Mouse (Mus musculus) embryonic facial prominence, embryonic 12.5 days (tissue): ENCODE data around the gene Olfr139. TPM values are rescaled to one million over a fixed set of nuclear protein-coding genes. Genes with fewer than 3 reads are reported as not detected.

Source experiments
- ATAC-seq: fragments of 200-750 bp; cut with Nextera tagmentation; 2 replicates; pipeline ENCODE4 v1.8.0; 2017; ENCODE audit not compliant: insufficient number of reproducible peaks, insufficient read depth, low FRiP score, low TSS enrichment
- H3K27ac ChIP-seq: fragments of 300-500 bp; sonication (generic); 2 replicates; pipeline ENCODE4 v1.5.1; 2016; ENCODE audit warnings: mild to moderate bottlenecking
- H3K27me3 ChIP-seq: fragments of 300-500 bp; sonication (generic); 2 replicates; pipeline ENCODE4 v1.6.1; 2016; ENCODE audit warnings: mild to moderate bottlenecking, moderate library complexity
- H3K36me3 ChIP-seq: fragments of 300-500 bp; sonication (generic); 2 replicates; pipeline ENCODE4 v1.6.1; 2016; ENCODE audit warnings: mild to moderate bottlenecking
- H3K4me1 ChIP-seq: fragments of 300-500 bp; sonication (generic); 2 replicates; pipeline ENCODE4 v1.6.1; 2016
- H3K4me2 ChIP-seq: fragments of 300-500 bp; sonication (generic); replicated peaks from 2 replicates; pipeline ENCODE4 v1.6.1; 2016; ENCODE audit warnings: mild to moderate bottlenecking, moderate library complexity
- H3K4me3 ChIP-seq: fragments of 300-500 bp; sonication (generic); 2 replicates; pipeline ENCODE4 v1.5.1; 2016; ENCODE audit warnings: mild to moderate bottlenecking
- H3K9ac ChIP-seq: fragments of 300-500 bp; sonication (generic); 2 replicates; pipeline ENCODE4 v1.6.1; 2016; ENCODE audit warnings: mild to moderate bottlenecking, moderate library complexity
- H3K9me3 ChIP-seq: fragments of 300-500 bp; sonication (generic); 2 replicates; pipeline ENCODE4 v1.6.1; 2016; ENCODE audit warnings: mild to moderate bottlenecking, moderate library complexity
- WGBS: fragments of 180-500 bp; shearing (Covaris S2); methylation state at CpG from one replicate; pipeline ENCODE4 v1.1.7; 2016; 5-methylcytosine and 5-hydroxymethylcytosine counted together
- polyA plus RNA-seq: library from polyadenylated mRNA; unstranded; fragments of >200 nt; fragmentation: Nextera tagmentation; extraction: Ambion mirVana; gene quantifications from 2 replicates; pipeline ENCODE4 v1.2.1, GENCODE M21; 2016

Olfr139 gene
- polyA plus RNA-seq, result not detected in 2 replicates

- Histone ChIP-seq H3K36me3 (no peaks in the 10 kb centered on the region), H3K9ac (no peak within 1 kb of the TSS), H3K27me3 (no peaks in the 10 kb centered on the region), H3K4me1 (no peaks in the 10 kb centered on the region), H3K4me3 (no peak within 1 kb of the TSS), H3K27ac (no peak within 1 kb of the TSS), H3K4me2 (no peak within 1 kb of the TSS), H3K9me3 (no peaks in the 10 kb centered on the region; the same call in 1 of the 2 replicates)
- ATAC-seq, result no peak
- 73% methylated on average over 2 of the region's 2 CpGs for WGBS
Measured at GRCm38 (mm10) chr11:74056451-74056850, at the start of gene Olfr139, which contains the start of gene Olfr399. Olfr139 (minus strand) TSS chr11:74056551. Olfr399 (minus strand) TSS chr11:74056615.

- Histone ChIP-seq H3K9me3 (no peaks in the 10 kb centered on the region), H3K36me3 (no peaks in the 10 kb centered on the region), H3K4me1 (no peaks in the 10 kb centered on the region), H3K4me3 (no peak overlapping the region), H3K27ac (no peak overlapping the region), H3K27me3 (no peaks in the 10 kb centered on the region), H3K4me2 (no peak overlapping the region), H3K9ac (no peak overlapping the region)
- WGBS, result 29% methylated on average over 5 of the region's 5 CpGs
- no peak for ATAC-seq
Measured at GRCm38 (mm10) chr11:74105066-74105465, 48.7 kb upstream of the Olfr139 start.

GRCm38 (mm10) chr11:74101507-74101906, 45.2 kb upstream of the Olfr139 start:
- H3K9me3 ChIP-seq, result no peaks in the 10 kb centered on the region
- WGBS, result 50% methylated on average over 2 of the region's 2 CpGs
- ATAC-seq, result no peak

GRCm38 (mm10) chr11:74100724-74101123, 44.4 kb upstream of the Olfr139 start:
- Histone ChIP-seq H3K27ac (no peak overlapping the region), H3K36me3 (no peaks in the 10 kb centered on the region), H3K4me2 (no peak overlapping the region), H3K27me3 (no peaks in the 10 kb centered on the region), H3K4me3 (no peak overlapping the region), H3K9ac (no peak overlapping the region), H3K9me3 (no peaks in the 10 kb centered on the region), H3K4me1 (no peaks in the 10 kb centered on the region)
- ATAC-seq, result no peak
- 63% methylated on average over 2 of the region's 2 CpGs for WGBS

More at GRCm38 (mm10) chr11:74101507-74101906, 45.2 kb upstream of the Olfr139 start:
- H3K36me3 ChIP-seq, result no peaks in the 10 kb centered on the region
- no peak overlapping the region for H3K27ac ChIP-seq
- no peak overlapping the region for H3K4me2 ChIP-seq
- H3K4me1 ChIP-seq, result no peaks in the 10 kb centered on the region
- H3K4me3 ChIP-seq, result no peak overlapping the region
- no peaks in the 10 kb centered on the region for H3K27me3 ChIP-seq
- H3K9ac ChIP-seq, result no peak overlapping the region

- H3K4me1 ChIP-seq, result no peaks in the 10 kb centered on the region
- H3K4me2 ChIP-seq, result no peak within 1 kb of the TSS
- ATAC-seq, result no peak
- no peak within 1 kb of the TSS for H3K9ac ChIP-seq
- H3K9me3 ChIP-seq, result 0 out of 2 replicates have a peak, but pooled peaks cover 3% of the 10 kb centered on the region
- no peak within 1 kb of the TSS for H3K27ac ChIP-seq
- no peaks in the 10 kb centered on the region for H3K27me3 ChIP-seq
- WGBS, result 89% methylated on average over 1 of the region's 1 CpGs
- no peak within 1 kb of the TSS for H3K4me3 ChIP-seq
- H3K36me3 ChIP-seq, result no peaks in the 10 kb centered on the region
Measured at GRCm38 (mm10) chr11:74069655-74070054, 13.3 kb upstream of the Olfr139 start, which contains the start of gene Zfp616. Zfp616 (plus strand) TSS chr11:74069955.

- no peak overlapping the region for H3K4me2 ChIP-seq
- no peak overlapping the region for H3K9ac ChIP-seq
- H3K27me3 ChIP-seq, result no peaks in the 10 kb centered on the region
- no peaks in the 10 kb centered on the region; the same call in 1 of the 2 replicates for H3K9me3 ChIP-seq
- ATAC-seq, result no peak
- WGBS, result 75% methylated on average over 3 of the region's 3 CpGs
- no peak overlapping the region for H3K4me3 ChIP-seq
- no peaks in the 10 kb centered on the region for H3K36me3 ChIP-seq
- no peak overlapping the region for H3K27ac ChIP-seq
- no peaks in the 10 kb centered on the region for H3K4me1 ChIP-seq
Measured at GRCm38 (mm10) chr11:74051347-74051746, 5.0 kb downstream of the Olfr139 start.

Other genes starting within 250 kb of the Olfr139 start
- not detected in 2 replicates for gene Olfr392, start 239.5 kb downstream of the Olfr139 start, polyA plus RNA-seq
- not detected in 2 replicates for gene Olfr393, start 205.1 kb downstream of the Olfr139 start, polyA plus RNA-seq
- gene Olfr394, start 165.8 kb downstream of the Olfr139 start, polyA plus RNA-seq, result not detected in 2 replicates
- not detected in 2 replicates for gene Olfr395, start 147.3 kb downstream of the Olfr139 start, polyA plus RNA-seq
- gene Olfr23, start 119.9 kb downstream of the Olfr139 start, polyA plus RNA-seq, result 0.06 TPM in 1 of 2 replicates, not detected in the other
- not detected in 2 replicates for gene Olfr397, start 95.7 kb downstream of the Olfr139 start, polyA plus RNA-seq
- not detected in 2 replicates for gene Olfr398, start 66.1 kb downstream of the Olfr139 start, polyA plus RNA-seq
- not detected in 2 replicates for gene Olfr399, start 64 bp upstream of the Olfr139 start, polyA plus RNA-seq
- gene Zfp616, start 13.4 kb upstream of the Olfr139 start, polyA plus RNA-seq, result not detected in 2 replicates
- not detected in 2 replicates for gene Olfr401, start 57.2 kb upstream of the Olfr139 start, polyA plus RNA-seq
- gene Olfr402, start 97.0 kb upstream of the Olfr139 start, polyA plus RNA-seq, result not detected in 2 replicates
- not detected in 2 replicates for gene Olfr403, start 129.7 kb upstream of the Olfr139 start, polyA plus RNA-seq
- gene Olfr43, start 154.8 kb upstream of the Olfr139 start, polyA plus RNA-seq, result not detected in 2 replicates
- not detected in 2 replicates for gene Olfr406, start 203.3 kb upstream of the Olfr139 start, polyA plus RNA-seq
- not detected in 2 replicates for gene Olfr59, start 227.2 kb upstream of the Olfr139 start, polyA plus RNA-seq